Mouse (Mus musculus): ENCODE results near the gene Acpp. TPM values are rescaled to one million over a fixed set of nuclear protein-coding genes. Genes with fewer than 3 reads are reported as not detected.

Gene Acpp
- polyA plus RNA-seq, 1 experiment from 2014 or later = 0.17 TPM

- Histone ChIP-seq H3K36me3 (peaks cover 53% of the 10 kb centered on the region), H3K9me3 (replicated peaks) (no peaks in the 10 kb centered on the region), H3K27ac (no peak overlapping the region), H3K4me1 (no peaks in the 10 kb centered on the region), H3K4me2 (no peak overlapping the region), H3K4me3 (no peak overlapping the region), H3K27me3 (replicated peaks) (no peaks in the 10 kb centered on the region), H3K9ac (no peak overlapping the region)
- 79% methylated on average over 8 of the region's 8 CpGs for WGBS (ENCODE audit: insufficient replicate concordance)
- ATAC-seq = no peak
Observed at GRCm38 (mm10) chr9:104239076-104239475, 98.5 kb downstream of the Acpp start.

Other genes starting within 250 kb of the Acpp start
- 0.66 TPM in 2 replicates for gene Ackr4, start 210.8 kb downstream of the Acpp start, polyA plus RNA-seq (2016; fragmentation: Nextera tagmentation; extraction: Ambion mirVana)
- 11.6 and 12.1 TPM in 2 replicates for gene Dnajc13, start 74.8 kb downstream of the Acpp start, polyA plus RNA-seq (2016; fragmentation: Nextera tagmentation; extraction: Ambion mirVana)
- not detected in 2 replicates for gene Cpne4, start 209.5 kb upstream of the Acpp start, polyA plus RNA-seq (2016; fragmentation: Nextera tagmentation; extraction: Ambion mirVana)